Mouse (Mus musculus) midbrain, embryonic 12.5 days (tissue): ENCODE measurements at regions not wholly inside any gene's neighbourhood (a gene's known extent, or its start where the extent isn't known, plus 50 kb on each side); places are given as distances from the start of the nearest gene placed in this dataset.

Experiments used
- ATAC-seq: fragments of 200-750 bp; cut with Nextera tagmentation; 2 replicates; pipeline ENCODE4 v1.8.0; 2017; ENCODE audit warnings: low read depth, moderate TSS enrichment, moderate library complexity; ENCODE audit not compliant: low FRiP score
- H3K27ac ChIP-seq: fragments of 300-500 bp; sonication (generic); replicated peaks from 2 replicates; pipeline ENCODE4 v1.5.1; 2016; ENCODE audit warnings: mild to moderate bottlenecking
- H3K27me3 ChIP-seq: fragments of 300-500 bp; sonication (generic); 2 replicates; pipeline ENCODE4 v1.6.1; 2016; ENCODE audit warnings: mild to moderate bottlenecking
- H3K36me3 ChIP-seq: fragments of 300-500 bp; sonication (generic); 2 replicates; pipeline ENCODE4 v1.6.1; 2016
- H3K4me1 ChIP-seq: fragments of 300-500 bp; sonication (generic); 2 replicates; pipeline ENCODE4 v1.6.1; 2016
- H3K4me2 ChIP-seq: fragments of 300-500 bp; sonication (generic); replicated peaks from 2 replicates; pipeline ENCODE4 v1.6.1; 2016; ENCODE audit warnings: mild to moderate bottlenecking, moderate library complexity
- H3K4me3 ChIP-seq: fragments of 300-500 bp; sonication (generic); 2 replicates; pipeline ENCODE4 v1.5.1; 2016; ENCODE audit warnings: mild to moderate bottlenecking
- H3K9ac ChIP-seq: fragments of 300-500 bp; sonication (generic); replicated peaks from 2 replicates; pipeline ENCODE4 v1.6.1; 2016; ENCODE audit warnings: mild to moderate bottlenecking, moderate library complexity
- H3K9me3 ChIP-seq: fragments of 300-500 bp; sonication (generic); 2 replicates; pipeline ENCODE4 v1.6.1; 2016; ENCODE audit warnings: mild to moderate bottlenecking
- WGBS: fragments of 180-500 bp; shearing (Covaris S2); methylation state at CpG from one replicate; pipeline ENCODE4 v1.1.7; 2016; 5-methylcytosine and 5-hydroxymethylcytosine counted together

DNA sequence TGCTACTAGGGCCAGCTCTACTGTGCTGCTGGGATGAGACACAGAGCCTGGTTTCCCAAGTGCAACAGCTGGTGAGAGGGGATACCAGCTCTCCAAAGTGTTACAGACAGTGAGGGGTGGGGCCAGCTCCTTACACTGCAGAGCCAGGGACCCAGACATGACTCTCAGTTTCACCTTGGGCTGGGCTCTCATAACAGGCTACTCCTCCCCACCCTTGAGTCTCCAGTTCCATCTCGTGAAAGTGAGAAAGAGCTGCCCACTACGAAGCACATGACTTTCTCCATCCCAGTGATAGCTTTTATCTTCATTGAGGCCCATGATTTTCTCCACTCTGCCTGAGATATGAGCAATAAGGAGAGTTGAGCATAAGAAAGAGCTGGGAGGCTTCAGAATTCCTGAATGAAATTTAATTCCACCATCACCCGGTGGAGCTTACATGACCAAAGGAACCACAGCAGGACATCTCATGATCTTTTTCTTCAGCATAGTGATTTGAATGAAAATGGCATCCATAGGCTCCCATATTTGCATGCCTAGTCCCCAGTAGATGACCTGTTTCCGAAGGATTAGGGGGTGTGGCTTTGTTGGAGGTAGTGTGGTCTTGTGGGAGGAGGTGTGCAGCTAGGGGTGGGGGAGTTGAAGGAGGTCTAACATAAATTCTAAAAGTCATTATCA is 153.5 kb downstream of the Spata18 start:
- Histone ChIP-seq H3K36me3 (no peaks in the 10 kb centered on the region), H3K27ac (no peak overlapping the region), H3K27me3 (no peaks in the 10 kb centered on the region), H3K9me3 (no peaks in the 10 kb centered on the region), H3K4me1 (no peaks in the 10 kb centered on the region), H3K4me3 (no peak overlapping the region), H3K4me2 (no peak overlapping the region), H3K9ac (no peak overlapping the region)
- WGBS = 76% methylated on average over 4 of the region's 4 CpGs
- no peak for ATAC-seq

DNA sequence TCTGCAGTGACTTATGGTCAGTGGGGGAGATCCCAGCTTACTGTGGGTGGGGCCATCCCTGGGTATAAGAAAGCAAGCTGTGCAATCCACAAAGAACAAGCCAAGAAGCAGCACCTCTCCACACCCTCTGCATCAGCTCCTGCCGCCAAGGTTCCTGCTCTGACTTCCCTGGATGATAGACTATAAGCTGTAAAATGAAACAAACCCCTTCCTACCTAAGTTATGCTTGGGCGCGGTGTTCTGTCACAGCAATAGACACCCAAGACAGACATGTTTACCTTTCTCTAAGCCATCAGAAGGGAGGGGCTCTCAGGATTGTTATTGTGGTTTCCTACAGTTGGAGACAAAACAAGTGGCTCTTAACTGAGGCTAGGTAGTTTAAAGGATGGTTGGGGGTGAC is 159.5 kb downstream of the Spata18 start:
- H3K4me2 ChIP-seq = no peak overlapping the region
- H3K9me3 ChIP-seq = no peaks in the 10 kb centered on the region
- no peaks in the 10 kb centered on the region for H3K27me3 ChIP-seq
- no peak for ATAC-seq
- no peaks in the 10 kb centered on the region for H3K4me1 ChIP-seq
- no peaks in the 10 kb centered on the region for H3K36me3 ChIP-seq
- no peak overlapping the region for H3K27ac ChIP-seq
- WGBS = 88% methylated on average over 3 of the region's 3 CpGs
- H3K4me3 ChIP-seq = no peak overlapping the region
- no peak overlapping the region for H3K9ac ChIP-seq

DNA sequence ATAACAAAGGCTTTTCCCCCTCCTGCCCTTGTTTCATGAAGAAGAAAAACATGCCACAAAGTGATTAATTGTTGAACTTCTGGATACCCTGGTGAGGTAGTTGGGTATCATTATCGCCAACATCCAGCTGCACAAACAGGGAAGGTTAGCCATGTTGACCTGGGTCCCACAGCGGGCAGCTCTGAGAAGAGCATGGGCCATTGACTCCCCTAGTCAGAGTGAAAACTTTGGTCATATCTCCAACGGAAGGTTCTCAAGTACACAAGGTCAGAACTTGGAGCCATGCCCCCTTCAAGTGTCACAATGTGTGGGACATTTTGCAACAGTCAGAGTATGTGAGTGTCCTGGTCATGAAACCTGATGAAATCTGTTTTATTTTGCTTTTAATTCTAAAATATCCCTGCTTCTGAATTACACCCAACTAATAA is 159.9 kb downstream of the Spata18 start:
- Histone ChIP-seq H3K9me3 (no peaks in the 10 kb centered on the region), H3K27me3 (no peaks in the 10 kb centered on the region), H3K4me1 (no peaks in the 10 kb centered on the region), H3K36me3 (no peaks in the 10 kb centered on the region), H3K4me3 (no peak overlapping the region), H3K9ac (no peak overlapping the region), H3K27ac (no peak overlapping the region), H3K4me2 (no peak overlapping the region)
- ATAC-seq = no peak
- WGBS = 83% methylated on average over 3 of the region's 3 CpGs

GRCm38 (mm10) chr5:73815752-73816151 is 164.6 kb downstream of the Spata18 start:
- H3K9me3 ChIP-seq = no peaks in the 10 kb centered on the region
- no peak overlapping the region for H3K27ac ChIP-seq
- no peak overlapping the region for H3K9ac ChIP-seq
- H3K4me1 ChIP-seq = no peaks in the 10 kb centered on the region
- no peak for ATAC-seq
- 90% methylated on average over 5 of the region's 5 CpGs for WGBS
- no peaks in the 10 kb centered on the region for H3K27me3 ChIP-seq
- no peak overlapping the region for H3K4me3 ChIP-seq
- H3K4me2 ChIP-seq = no peak overlapping the region
- H3K36me3 ChIP-seq = no peaks in the 10 kb centered on the region

DNA sequence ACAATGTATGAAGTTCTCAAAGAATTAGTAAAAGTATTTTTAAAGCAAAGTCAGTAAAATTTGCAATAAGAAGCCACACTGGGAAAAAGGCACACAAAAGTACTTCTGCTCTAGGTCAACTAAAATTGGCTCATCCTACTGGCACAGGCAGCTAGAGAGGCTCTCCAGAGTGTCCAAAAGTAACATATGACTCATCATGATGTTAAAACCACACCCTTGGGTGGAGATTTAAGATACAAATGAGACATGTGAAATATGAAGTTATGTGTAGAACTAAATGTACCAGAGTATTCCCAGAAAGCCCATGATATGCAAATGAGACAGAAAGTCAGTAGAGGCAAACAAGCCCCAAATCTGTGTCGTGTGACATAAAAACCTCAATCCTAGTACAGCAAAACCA is 166.0 kb downstream of the Spata18 start:
- Histone ChIP-seq H3K4me1 (no peaks in the 10 kb centered on the region), H3K27ac (no peak overlapping the region), H3K9ac (no peak overlapping the region), H3K36me3 (no peaks in the 10 kb centered on the region), H3K4me3 (no peak overlapping the region), H3K27me3 (no peaks in the 10 kb centered on the region), H3K9me3 (no peaks in the 10 kb centered on the region), H3K4me2 (no peak overlapping the region)
- no peak for ATAC-seq
- 95% methylated on average over 1 of the region's 1 CpGs for WGBS

- H3K9me3 ChIP-seq = no peaks in the 10 kb centered on the region
- H3K4me2 ChIP-seq = no peak overlapping the region
- no peaks in the 10 kb centered on the region for H3K4me1 ChIP-seq
- no peak overlapping the region for H3K4me3 ChIP-seq
- H3K36me3 ChIP-seq = no peaks in the 10 kb centered on the region
- H3K9ac ChIP-seq = no peak overlapping the region
- no peak overlapping the region for H3K27ac ChIP-seq
- H3K27me3 ChIP-seq = no peaks in the 10 kb centered on the region
- no peak for ATAC-seq
- 80% methylated on average over 19 of the region's 19 CpGs for WGBS
Observed at GRCm38 (mm10) chr5:73821956-73822545, 170.9 kb downstream of the Spata18 start.

DNA sequence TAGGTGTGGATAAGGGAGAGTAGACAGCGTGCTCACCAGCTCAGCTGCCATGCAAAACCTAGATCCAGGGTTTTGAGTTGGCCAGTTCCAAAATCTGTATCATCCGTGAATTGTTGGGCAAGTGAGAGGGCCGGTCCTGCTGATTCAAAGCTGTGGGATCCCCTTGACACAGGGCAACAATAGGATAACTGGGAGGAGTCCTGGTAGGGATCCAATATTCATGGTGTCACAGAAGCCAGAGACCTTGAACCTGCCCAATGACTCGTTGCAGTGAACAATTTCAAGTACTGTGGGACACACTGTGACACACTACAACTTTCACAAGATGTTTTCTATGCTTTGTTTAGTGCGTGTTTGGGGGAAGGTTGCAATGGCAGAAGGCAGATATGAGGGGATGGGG is 172.2 kb downstream of the Spata18 start:
- Histone ChIP-seq H3K9me3 (no peaks in the 10 kb centered on the region), H3K27ac (no peak overlapping the region), H3K4me2 (no peak overlapping the region), H3K27me3 (no peaks in the 10 kb centered on the region), H3K36me3 (no peaks in the 10 kb centered on the region), H3K4me3 (no peak overlapping the region), H3K4me1 (no peaks in the 10 kb centered on the region), H3K9ac (no peak overlapping the region)
- WGBS = 86% methylated on average over 5 of the region's 5 CpGs
- no peak for ATAC-seq

DNA sequence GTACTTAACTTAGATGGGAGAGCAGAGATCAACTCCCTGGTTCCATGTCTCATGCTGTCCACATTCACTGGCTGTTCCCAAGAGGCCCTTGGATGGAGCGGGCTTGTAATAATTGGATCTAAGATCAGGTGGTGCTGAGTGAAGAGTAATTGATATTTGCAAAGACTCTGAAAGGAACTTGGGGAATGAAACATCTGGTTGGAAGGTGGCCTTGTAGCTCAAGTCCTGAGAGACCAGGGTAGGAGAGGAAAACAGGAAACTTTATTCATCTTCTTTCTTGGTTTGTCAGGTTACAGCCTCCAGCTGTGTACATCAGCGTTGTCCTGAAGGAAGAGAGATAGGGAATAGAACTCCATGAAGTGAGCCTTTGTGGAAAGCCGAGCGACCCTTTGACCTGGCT is 175.8 kb downstream of the Spata18 start:
- no peak for ATAC-seq
- H3K36me3 ChIP-seq = no peaks in the 10 kb centered on the region
- H3K27ac ChIP-seq = no peak overlapping the region
- H3K27me3 ChIP-seq = no peaks in the 10 kb centered on the region
- H3K4me3 ChIP-seq = no peak overlapping the region
- no peaks in the 10 kb centered on the region for H3K9me3 ChIP-seq
- H3K4me1 ChIP-seq = no peaks in the 10 kb centered on the region
- no peak overlapping the region for H3K9ac ChIP-seq
- no peak overlapping the region for H3K4me2 ChIP-seq
- 84% methylated on average over 4 of the region's 4 CpGs for WGBS

DNA sequence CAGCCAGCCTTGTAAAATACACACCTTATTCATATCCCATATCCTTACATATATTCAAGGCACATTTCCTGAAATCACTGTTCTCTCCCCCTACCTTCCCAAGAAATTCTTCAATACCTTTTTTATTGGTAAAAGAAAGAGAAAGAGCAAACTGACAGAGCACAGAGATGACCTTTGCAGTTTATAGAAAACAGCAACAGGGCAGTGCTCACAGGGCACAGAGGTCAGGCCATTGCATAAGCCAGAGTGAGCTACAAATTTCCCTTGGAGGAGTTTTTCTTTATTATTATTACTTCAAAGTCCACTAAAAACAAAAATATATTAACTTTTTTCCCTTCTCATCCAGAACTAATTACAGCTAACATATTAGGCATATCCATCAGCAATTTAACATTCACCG is 182.5 kb downstream of the Spata18 start:
- no peak for ATAC-seq
- H3K4me2 ChIP-seq = no peak overlapping the region
- 84% methylated on average over 1 of the region's 1 CpGs for WGBS

GRCm38 (mm10) chr5:73843776-73844175 is 192.6 kb downstream of the Spata18 start:
- 89% methylated on average over 3 of the region's 3 CpGs for WGBS
- no peaks in the 10 kb centered on the region for H3K4me1 ChIP-seq
- no peaks in the 10 kb centered on the region for H3K36me3 ChIP-seq
- no peak overlapping the region for H3K27ac ChIP-seq
- no peak overlapping the region for H3K4me2 ChIP-seq
- ATAC-seq = no peak
- H3K9ac ChIP-seq = no peak overlapping the region
- no peaks in the 10 kb centered on the region for H3K9me3 ChIP-seq
- H3K27me3 ChIP-seq = peaks cover 4% of the 10 kb centered on the region; the same call in 1 of the 2 replicates
- no peak overlapping the region for H3K4me3 ChIP-seq

More for the DNA sequence above, 182.5 kb downstream of the Spata18 start:
- no peaks in the 10 kb centered on the region for H3K4me1 ChIP-seq
- no peak overlapping the region for H3K4me3 ChIP-seq
- no peaks in the 10 kb centered on the region for H3K36me3 ChIP-seq
- no peaks in the 10 kb centered on the region for H3K9me3 ChIP-seq
- no peaks in the 10 kb centered on the region for H3K27me3 ChIP-seq
- H3K27ac ChIP-seq = no peak overlapping the region
- no peak overlapping the region for H3K9ac ChIP-seq

GRCm38 (mm10) chr5:73846096-73846782 is 195.1 kb downstream of the Spata18 start:
- Histone ChIP-seq H3K36me3 (no peaks in the 10 kb centered on the region), H3K9me3 (no peaks in the 10 kb centered on the region), H3K27me3 (peaks cover 4% of the 10 kb centered on the region; the same call in 1 of the 2 replicates), H3K9ac (no peak overlapping the region), H3K4me3 (no peak overlapping the region), H3K4me2 (no peak overlapping the region), H3K27ac (no peak overlapping the region), H3K4me1 (no peaks in the 10 kb centered on the region)
- no peak for ATAC-seq
- WGBS = 84% methylated on average over 12 of the region's 12 CpGs

DNA sequence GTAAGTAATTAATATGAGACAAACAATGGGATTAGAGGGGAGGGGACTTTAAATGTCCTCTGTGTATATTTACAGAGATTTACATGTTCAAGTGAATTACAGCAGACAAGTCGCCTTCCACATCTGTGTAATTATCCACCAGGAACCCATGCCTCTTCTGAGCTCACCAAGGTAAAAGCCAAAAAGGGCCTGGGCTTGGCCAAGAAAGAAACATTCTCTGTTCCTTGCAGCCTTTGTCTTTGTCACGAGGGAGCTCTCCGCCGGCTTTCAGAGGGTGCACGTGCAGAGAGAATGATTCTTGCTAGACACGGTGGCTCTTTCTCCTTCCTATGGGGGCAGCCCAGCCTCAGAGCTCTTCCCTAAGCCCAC is 195.6 kb downstream of the Spata18 start:
- no peak overlapping the region for H3K9ac ChIP-seq
- H3K36me3 ChIP-seq = no peaks in the 10 kb centered on the region
- peaks cover 4% of the 10 kb centered on the region; the same call in 1 of the 2 replicates for H3K27me3 ChIP-seq
- H3K4me2 ChIP-seq = no peak overlapping the region
- 61% methylated on average over 6 of the region's 6 CpGs for WGBS
- H3K4me3 ChIP-seq = no peak overlapping the region
- no peak for ATAC-seq
- H3K4me1 ChIP-seq = no peaks in the 10 kb centered on the region
- no peak overlapping the region for H3K27ac ChIP-seq
- H3K9me3 ChIP-seq = no peaks in the 10 kb centered on the region
